Mouse (Mus musculus): ENCODE measurements around the gene Egr2.

The Egr2 gene

GRCm38 (mm10) chr10:67538585-67539400 lies 3.5 kb downstream of the Egr2 start:
- DNase-seq: peak; percentile 21

- no peak for DNase-seq
Measured at GRCm38 (mm10) chr10:67539401-67539730, 4.1 kb downstream of the Egr2 start.

- DNase-seq: no peak
Measured at GRCm38 (mm10) chr10:67540591-67540990, 5.3 kb downstream of the Egr2 start.

- no peak for DNase-seq
Measured at GRCm38 (mm10) chr10:67547850-67548260, 12.6 kb downstream of the Egr2 start.

- DNase-seq: no peak
Measured at GRCm38 (mm10) chr10:67548261-67548854, 13.1 kb downstream of the Egr2 start.

- DNase-seq: peak; percentile 96
Measured at GRCm38 (mm10) chr10:67548877-67549731, 13.8 kb downstream of the Egr2 start, which contains the start of gene Ado. TSS of gene Ado (minus strand) at chr10:67548955.

- no peak for DNase-seq
Measured at GRCm38 (mm10) chr10:67558053-67558452, 22.8 kb downstream of the Egr2 start.

GRCm38 (mm10) chr10:67559765-67560394 lies 24.6 kb downstream of the Egr2 start:
- no peak for DNase-seq

GRCm38 (mm10) chr10:67561185-67561584 lies 25.9 kb downstream of the Egr2 start:
- DNase-seq: no peak

- no peak for DNase-seq
Measured at GRCm38 (mm10) chr10:67564509-67564908, 29.2 kb downstream of the Egr2 start.

- no peak for DNase-seq
Measured at GRCm38 (mm10) chr10:67566104-67566503, 30.8 kb downstream of the Egr2 start.

- no peak for DNase-seq
Measured at GRCm38 (mm10) chr10:67569539-67569938, 34.3 kb downstream of the Egr2 start.

- no peak for DNase-seq
Measured at GRCm38 (mm10) chr10:67571443-67571842, 36.2 kb downstream of the Egr2 start.

GRCm38 (mm10) chr10:67573310-67573709 lies 38.0 kb downstream of the Egr2 start:
- DNase-seq: no peak

- no peak for DNase-seq
Measured at GRCm38 (mm10) chr10:67579830-67580229, 44.6 kb downstream of the Egr2 start.

- no peak for DNase-seq
Measured at GRCm38 (mm10) chr10:67581698-67582285, 46.5 kb downstream of the Egr2 start.

- no peak for DNase-seq
Measured at GRCm38 (mm10) chr10:67585873-67586610, 50.8 kb downstream of the Egr2 start.

Data from cerebellum, adult 11-12 months (tissue).